Mouse (Mus musculus) liver, postnatal 0 days (tissue): Measurements from ENCODE around the gene Slc22a14. TPM values are rescaled to one million over a fixed set of nuclear protein-coding genes. Genes with fewer than 3 reads are reported as not detected.
A peak's percentile ranks its signal among the peaks of the same experiment; 100 is the strongest.
"Not testable (repeated sequence)": the region's sequence is repeated elsewhere in the genome, so short reads cannot be mapped to it uniquely, and the experiment has no call there.

Experiments
- ATAC-seq: fragments of 200-750 bp; cut with Nextera tagmentation; 2 replicates; pipeline ENCODE4 v1.8.0; 2017; ENCODE audit warnings: mild to moderate bottlenecking, moderate library complexity
- DNase-seq: peaks from one replicate; pipeline ENCODE4 v3.0.0-alpha.2; 2016
- H3K27ac ChIP-seq: fragments of 300-500 bp; sonication (generic); 2 replicates; pipeline ENCODE4 v1.5.1; 2014; ENCODE audit warnings: antibody characterized with exemption, moderate library complexity, mild to moderate bottlenecking, low read depth
- H3K27me3 ChIP-seq: fragments of 300-500 bp; sonication (generic); 2 replicates; pipeline ENCODE4 v1.6.1; 2014; ENCODE audit warnings: low read length, control low read depth, mixed read lengths; ENCODE audit not compliant: insufficient read depth
- H3K36me3 ChIP-seq: fragments of 300-500 bp; sonication (generic); replicated peaks from 2 replicates; pipeline ENCODE4 v1.6.1; 2014; ENCODE audit warnings: mild to moderate bottlenecking, control low read depth, low read length, moderate library complexity, mixed read lengths; ENCODE audit not compliant: insufficient read depth
- H3K4me1 ChIP-seq: fragments of 300-500 bp; sonication (generic); 2 replicates; pipeline ENCODE4 v1.6.1; 2014; ENCODE audit warnings: antibody characterized with exemption, mild to moderate bottlenecking, control low read depth; ENCODE audit not compliant: insufficient read depth
- H3K4me2 ChIP-seq: fragments of 300-500 bp; sonication (generic); 2 replicates; pipeline ENCODE4 v1.6.1; 2014; ENCODE audit warnings: low read depth, mild to moderate bottlenecking, low read length, moderate library complexity, mixed read lengths
- H3K4me3 ChIP-seq: fragments of 300-500 bp; sonication (generic); 2 replicates; pipeline ENCODE4 v1.5.1; 2014; ENCODE audit warnings: low read depth, low read length
- H3K9ac ChIP-seq: fragments of 300-500 bp; sonication (generic); replicated peaks from 2 replicates; pipeline ENCODE4 v1.6.1; 2014; ENCODE audit warnings: mild to moderate bottlenecking, moderate library complexity
- H3K9me3 ChIP-seq: fragments of 300-500 bp; sonication (generic); 2 replicates; pipeline ENCODE4 v1.6.1; 2016; ENCODE audit warnings: mild to moderate bottlenecking, control low read depth, low read length, mixed read lengths
- CTCF ChIP-seq: sonication (generic); IDR thresholded peaks from 2 replicates; pipeline ENCODE4 v1.5.1; 2016; ENCODE audit warnings: antibody characterized with exemption, low read depth
- EP300 ChIP-seq: IDR thresholded peaks from 2 replicates; pipeline ENCODE4 v1.6.1; 2016; ENCODE audit warnings: antibody characterized with exemption, low read depth, mild to moderate bottlenecking
- WGBS: fragments of 180-500 bp; shearing (Covaris S2); extraction: QIAGEN DNeasy Blood & Tissue Kit; methylation state at CpG from one replicate; pipeline ENCODE4 v1.1.7; 2014; ENCODE audit not compliant: insufficient replicate concordance; 5-methylcytosine and 5-hydroxymethylcytosine counted together
- polyA plus RNA-seq: library from polyadenylated mRNA; unstranded; fragments of >200 nt; fragmentation: Nextera tagmentation; extraction: Ambion mirVana; gene quantifications from 2 replicates; pipeline ENCODE4 v1.2.1, GENCODE M21; 2015

Slc22a14 gene
- polyA plus RNA-seq, 1 experiment from 2014 or later, result not detected

DNA sequence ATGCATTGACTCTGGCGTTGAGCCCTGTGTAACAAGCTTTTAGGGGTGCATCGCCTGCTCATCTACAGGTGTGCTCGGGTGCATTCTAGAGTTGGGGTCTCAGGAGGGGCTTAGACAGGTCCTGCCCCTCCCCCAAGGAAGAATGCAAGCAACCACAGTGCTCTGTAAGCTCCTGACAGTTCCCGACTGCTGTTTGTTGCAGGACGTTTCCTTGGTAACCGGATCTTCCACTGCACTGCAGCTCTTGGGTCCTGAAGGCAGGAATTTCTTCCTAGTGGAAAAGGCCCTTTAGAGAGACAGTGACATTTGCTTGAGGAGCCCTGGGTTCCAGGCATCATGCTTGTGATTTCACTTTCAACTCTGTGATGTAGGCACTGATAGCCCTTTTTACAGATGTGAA lies 17.2 kb upstream of the Slc22a14 start:
- H3K4me3 ChIP-seq, result no peak overlapping the region
- H3K9ac ChIP-seq, result no peak overlapping the region
- no peaks in the 10 kb centered on the region for H3K9me3 ChIP-seq
- no peaks in the 10 kb centered on the region; the same call in 1 of the 2 replicates for H3K36me3 ChIP-seq
- H3K27me3 ChIP-seq, result no peaks in the 10 kb centered on the region
- H3K4me1 ChIP-seq, result no peaks in the 10 kb centered on the region
- no peak for DNase-seq
- WGBS, result 70% methylated on average over 6 of the region's 6 CpGs
- H3K4me2 ChIP-seq, result no peak overlapping the region
- ATAC-seq, result no peak
- no peak for TF ChIP-seq CTCF
- TF ChIP-seq EP300, result no peak
- no peak overlapping the region for H3K27ac ChIP-seq

DNA sequence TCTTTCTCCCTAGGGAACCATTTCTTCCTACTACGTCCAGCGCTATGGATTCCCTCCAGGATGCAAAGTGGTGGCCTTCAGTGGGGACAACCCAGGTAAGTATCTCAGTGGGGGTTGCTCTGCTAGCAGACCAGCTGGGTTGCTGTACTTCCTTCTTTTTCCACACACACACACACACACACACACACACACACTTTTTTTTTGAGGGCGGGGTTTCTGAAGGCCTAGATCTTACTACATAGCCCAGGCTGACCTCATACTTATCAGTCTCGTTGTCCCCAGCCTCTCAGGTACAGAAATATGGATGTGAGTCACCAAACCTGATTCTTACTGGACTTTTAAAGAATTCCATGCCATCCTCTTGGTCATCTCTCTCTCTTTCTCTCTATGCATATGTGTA lies 12.9 kb upstream of the Slc22a14 start:
- WGBS, result 65% methylated on average over 4 of the region's 4 CpGs
- TF ChIP-seq EP300 (no peak), CTCF (no peak)
- Histone ChIP-seq H3K4me3 (no peak overlapping the region), H3K9ac (no peak overlapping the region), H3K36me3 (no peaks in the 10 kb centered on the region; the same call in 1 of the 2 replicates), H3K27me3 (no peaks in the 10 kb centered on the region), H3K4me2 (no peak overlapping the region), H3K27ac (no peak overlapping the region), H3K4me1 (no peaks in the 10 kb centered on the region), H3K9me3 (no peaks in the 10 kb centered on the region)
- DNase-seq, result no peak
- no peak for ATAC-seq

GRCm38 (mm10) chr9:119375556-119375955 lies 10.2 kb upstream of the Slc22a14 start:
- Histone ChIP-seq H3K4me1 (no peaks in the 10 kb centered on the region), H3K36me3 (no peaks in the 10 kb centered on the region), H3K27ac (no peak overlapping the region), H3K9ac (no peak overlapping the region), H3K4me2 (no peak overlapping the region), H3K4me3 (no peak overlapping the region), H3K9me3 (no peaks in the 10 kb centered on the region), H3K27me3 (no peaks in the 10 kb centered on the region)
- ATAC-seq, result no peak
- no peak for DNase-seq
- 74% methylated on average over 6 of the region's 6 CpGs for WGBS
- TF ChIP-seq CTCF (no peak), EP300 (no peak)

DNA sequence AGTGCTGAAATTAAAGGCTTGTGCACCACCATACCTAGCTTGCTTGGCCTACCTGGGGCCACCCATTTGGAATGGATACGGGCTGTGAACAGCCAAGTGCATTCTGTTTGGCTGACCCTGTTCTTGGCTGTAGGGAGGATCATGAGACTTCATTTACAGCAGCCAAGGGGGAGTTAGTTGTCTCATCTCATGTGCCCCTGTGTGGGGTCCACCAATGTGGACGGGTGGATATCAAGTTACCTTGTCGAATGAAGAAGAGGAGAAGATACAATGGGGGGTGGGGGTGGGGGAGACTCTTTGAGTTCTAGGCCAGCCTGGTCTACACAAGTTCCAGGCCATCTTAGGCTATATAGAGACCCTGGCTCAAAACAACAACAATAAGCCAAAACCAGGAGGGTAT lies 9.7 kb upstream of the Slc22a14 start:
- no peaks in the 10 kb centered on the region for H3K27me3 ChIP-seq
- no peaks in the 10 kb centered on the region for H3K9me3 ChIP-seq
- no peak overlapping the region for H3K27ac ChIP-seq
- H3K9ac ChIP-seq, result no peak overlapping the region
- 80% methylated on average over 3 of the region's 3 CpGs for WGBS
- no peak overlapping the region for H3K4me3 ChIP-seq
- H3K36me3 ChIP-seq, result no peaks in the 10 kb centered on the region
- no peak overlapping the region for H3K4me2 ChIP-seq
- ATAC-seq (no peak), DNase-seq (no peak)
- no peaks in the 10 kb centered on the region for H3K4me1 ChIP-seq
- TF ChIP-seq CTCF, result no peak
- TF ChIP-seq EP300, result no peak

DNA sequence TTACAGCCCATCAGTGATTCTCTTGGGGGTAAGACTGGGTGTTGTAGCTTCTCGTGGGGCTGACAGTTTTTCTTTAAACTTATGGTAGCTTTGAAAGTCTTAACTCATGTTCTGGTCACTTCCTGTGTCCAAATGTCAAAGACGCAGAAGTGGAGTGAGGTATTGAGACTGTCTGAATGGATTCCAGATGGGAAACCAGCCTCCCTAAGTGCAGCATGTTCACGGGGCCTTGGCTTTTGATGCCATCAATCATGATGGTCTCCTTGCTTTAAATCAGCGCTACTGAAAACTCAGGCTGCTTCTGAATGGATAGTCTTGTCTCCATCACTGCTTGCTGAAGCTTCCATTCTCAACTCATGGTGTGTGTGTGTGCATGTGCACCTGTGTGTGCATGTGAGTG lies 5.9 kb upstream of the Slc22a14 start:
- ATAC-seq, result no peak
- Histone ChIP-seq H3K4me2 (no peak overlapping the region), H3K9ac (no peak overlapping the region), H3K36me3 (peaks cover 3% of the 10 kb centered on the region), H3K4me3 (no peak overlapping the region), H3K9me3 (no peaks in the 10 kb centered on the region), H3K27ac (no peak overlapping the region), H3K27me3 (no peaks in the 10 kb centered on the region), H3K4me1 (no peaks in the 10 kb centered on the region)
- WGBS, result 82% methylated on average over 4 of the region's 4 CpGs
- no peak for TF ChIP-seq EP300
- TF ChIP-seq CTCF, result no peak
- no peak for DNase-seq

DNA sequence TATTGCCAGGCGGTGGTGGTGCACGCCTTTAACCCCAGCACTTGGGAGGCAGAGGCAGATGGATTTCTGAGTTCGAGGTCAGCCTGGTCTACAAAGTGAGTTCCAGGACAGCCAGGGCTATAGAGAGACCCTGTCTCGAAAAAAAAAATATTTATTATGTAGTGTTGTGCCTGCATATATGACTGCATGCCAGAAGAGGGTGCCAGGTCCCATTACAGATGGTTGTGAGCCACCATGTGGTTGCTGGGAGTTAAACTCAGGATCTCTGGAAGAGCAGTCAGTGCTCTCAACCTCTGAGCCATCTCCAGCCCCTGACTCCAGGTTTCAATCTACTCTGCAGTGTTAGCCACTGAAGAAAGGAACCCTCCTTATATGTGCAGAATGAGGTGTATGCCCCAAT lies 5.4 kb upstream of the Slc22a14 start:
- not testable (repeated sequence) for H3K27me3 ChIP-seq, H3K4me2 ChIP-seq, H3K9ac ChIP-seq, H3K9me3 ChIP-seq, H3K27ac ChIP-seq, H3K36me3 ChIP-seq, H3K4me3 ChIP-seq, H3K4me1 ChIP-seq, DNase-seq, ATAC-seq
- 80% methylated on average over 4 of the region's 4 CpGs for WGBS

GRCm38 (mm10) chr9:119368367-119368766 lies 3.0 kb upstream of the Slc22a14 start:
- Histone ChIP-seq H3K27me3 (no peaks in the 10 kb centered on the region), H3K4me3 (no peak overlapping the region), H3K9me3 (no peaks in the 10 kb centered on the region), H3K27ac (no peak overlapping the region), H3K4me2 (no peak overlapping the region), H3K36me3 (peaks cover 3% of the 10 kb centered on the region), H3K9ac (no peak overlapping the region), H3K4me1 (no peaks in the 10 kb centered on the region)
- TF ChIP-seq EP300 (no peak), CTCF (no peak)
- 77% methylated on average over 3 of the region's 3 CpGs for WGBS
- no peak for DNase-seq
- ATAC-seq, result 0 out of 2 replicates have a peak, but pooled peaks have one; percentile 47
